Mouse (Mus musculus): ENCODE results near the gene Ptprr.

DNA sequence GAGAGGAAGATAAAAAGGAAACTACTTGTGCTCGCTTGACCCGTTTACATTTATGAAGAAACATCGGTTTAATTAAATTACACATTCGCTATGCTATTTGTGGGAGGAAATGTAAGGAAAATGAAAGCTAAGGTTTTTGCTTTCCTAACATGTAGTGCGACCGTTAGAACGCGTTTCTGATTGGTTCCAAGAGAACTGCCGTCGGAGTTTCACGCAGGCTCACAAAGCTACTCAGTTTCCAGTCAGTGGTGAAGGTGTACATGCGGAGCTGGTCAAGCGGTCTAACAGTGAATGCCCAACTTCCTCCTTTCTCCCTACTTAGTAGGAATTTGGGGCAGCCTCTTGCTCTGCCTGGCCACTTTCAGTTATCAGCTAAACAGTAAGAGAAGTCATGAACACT is 78.5 kb downstream of the Ptprr start:
- TF ChIP-seq CTCF (IDR thresholded peaks at IDR 0.05; ENCODE audit: low read depth) (no peak), EP300 (optimal IDR thresholded peaks at IDR 0.05) (no peak)
